Mouse (Mus musculus) bone marrow, adult 2 months (tissue): ENCODE results near the gene Dnase2a.

Experiments used
- CTCF ChIP-seq: fragments of 200-500 bp; IDR thresholded peaks from 2 replicates; pipeline ENCODE4 v1.5.1; 2011; ENCODE audit warnings: low read length, control low read depth; ENCODE audit not compliant: control insufficient read depth, insufficient read depth
- POLR2A ChIP-seq: fragments of 200-500 bp; IDR thresholded peaks from 2 replicates; pipeline ENCODE4 v1.6.1; 2011; ENCODE audit warnings: low read depth, mild to moderate bottlenecking, control low read depth, low read length, borderline replicate concordance; ENCODE audit not compliant: control insufficient read depth

- TF ChIP-seq POLR2A (peak; percentile 55; the same call in 1 of the 2 replicates), CTCF (no peak)
These were observed at the start of gene Dnase2a for GRCm38 (mm10) chr8:84908421-84909161.
